Mouse (Mus musculus): Measurements from ENCODE around the gene Stx3. TPM values are rescaled to one million over a fixed set of nuclear protein-coding genes. Genes with fewer than 3 reads are reported as not detected.

The Stx3 gene
- polyA plus RNA-seq, 1 experiment from 2014 or later = 9.8 TPM

- H3K36me3 ChIP-seq (replicated peaks) = no peaks in the 10 kb centered on the region
- H3K27me3 ChIP-seq (replicated peaks; ENCODE audit: low read depth, poor library complexity, severe bottlenecking) = no peaks in the 10 kb centered on the region
- 73% methylated on average over 4 of the region's 4 CpGs for WGBS
- H3K27ac ChIP-seq (replicated peaks) = no peak overlapping the region
- DNase-seq (ENCODE audit: low spot score) = no peak
- peaks cover 9% of the 10 kb centered on the region for H3K4me1 ChIP-seq
- no peaks in the 10 kb centered on the region for H3K9me3 ChIP-seq
- no peak overlapping the region for H3K4me3 ChIP-seq
These were observed 52.8 kb downstream of the Stx3 start for GRCm38 (mm10) chr19:11766413-11766812.

GRCm38 (mm10) chr19:11765059-11765458 is 54.1 kb downstream of the Stx3 start:
- DNase-seq (ENCODE audit: low spot score) = no peak

GRCm38 (mm10) chr19:11747298-11747697 is 71.9 kb downstream of the Stx3 start, which contains the start of gene Gif:
Gene Gif, plus strand, starts transcription at chr19:11747554.
- no peak within 1 kb of the TSS for H3K4me3 ChIP-seq
- 84% methylated on average over 2 of the region's 2 CpGs for WGBS
- no peaks in the 10 kb centered on the region for H3K36me3 ChIP-seq (replicated peaks)
- no peak for DNase-seq (ENCODE audit: low spot score)
- H3K27me3 ChIP-seq (replicated peaks; ENCODE audit: low read depth, poor library complexity, severe bottlenecking) = no peaks in the 10 kb centered on the region
- no peaks in the 10 kb centered on the region for H3K4me1 ChIP-seq
- H3K9me3 ChIP-seq = no peaks in the 10 kb centered on the region
- no peak within 1 kb of the TSS for H3K27ac ChIP-seq (replicated peaks)

More at GRCm38 (mm10) chr19:11765059-11765458, 54.1 kb downstream of the Stx3 start:
- Histone ChIP-seq H3K4me3 (no peak overlapping the region), H3K27ac (replicated peaks) (no peak overlapping the region), H3K9me3 (no peaks in the 10 kb centered on the region), H3K36me3 (replicated peaks) (no peaks in the 10 kb centered on the region), H3K27me3 (replicated peaks; ENCODE audit: low read depth, poor library complexity, severe bottlenecking) (no peaks in the 10 kb centered on the region), H3K4me1 (no peaks in the 10 kb centered on the region)
- WGBS = 86% methylated on average over 3 of the region's 3 CpGs

GRCm38 (mm10) chr19:11745680-11746079 is 73.5 kb downstream of the Stx3 start:
- no peaks in the 10 kb centered on the region for H3K36me3 ChIP-seq (replicated peaks)
- no peak overlapping the region for H3K27ac ChIP-seq (replicated peaks)
- no peaks in the 10 kb centered on the region for H3K9me3 ChIP-seq
- DNase-seq (ENCODE audit: low spot score) = no peak
- no peaks in the 10 kb centered on the region for H3K27me3 ChIP-seq (replicated peaks; ENCODE audit: low read depth, poor library complexity, severe bottlenecking)
- no peak overlapping the region for H3K4me3 ChIP-seq
- no peaks in the 10 kb centered on the region for H3K4me1 ChIP-seq

- WGBS = 53% methylated on average over 1 of the region's 1 CpGs
- H3K36me3 ChIP-seq (replicated peaks) = no peaks in the 10 kb centered on the region
- DNase-seq (ENCODE audit: low spot score) = no peak
- no peaks in the 10 kb centered on the region for H3K4me1 ChIP-seq
- H3K27me3 ChIP-seq (replicated peaks; ENCODE audit: low read depth, poor library complexity, severe bottlenecking) = no peaks in the 10 kb centered on the region
- no peak overlapping the region for H3K27ac ChIP-seq (replicated peaks)
- H3K4me3 ChIP-seq = no peak overlapping the region
- H3K9me3 ChIP-seq = no peaks in the 10 kb centered on the region
These were observed 82.7 kb downstream of the Stx3 start for GRCm38 (mm10) chr19:11736455-11736854.

- Histone ChIP-seq H3K9me3 (no peaks in the 10 kb centered on the region), H3K4me1 (no peaks in the 10 kb centered on the region), H3K27me3 (replicated peaks; ENCODE audit: low read depth, poor library complexity, severe bottlenecking) (no peaks in the 10 kb centered on the region), H3K27ac (replicated peaks) (no peak overlapping the region), H3K36me3 (replicated peaks) (no peaks in the 10 kb centered on the region), H3K4me3 (no peak overlapping the region)
- no peak for DNase-seq (ENCODE audit: low spot score)
- WGBS = 88% methylated on average over 1 of the region's 1 CpGs
These were observed 88.9 kb downstream of the Stx3 start for GRCm38 (mm10) chr19:11730278-11730677.

GRCm38 (mm10) chr19:11727304-11727703 is 91.9 kb downstream of the Stx3 start:
- no peak overlapping the region for H3K4me3 ChIP-seq
- no peak for DNase-seq (ENCODE audit: low spot score)
- 88% methylated on average over 5 of the region's 5 CpGs for WGBS
- H3K9me3 ChIP-seq = no peaks in the 10 kb centered on the region
- no peaks in the 10 kb centered on the region for H3K36me3 ChIP-seq (replicated peaks)
- H3K27ac ChIP-seq (replicated peaks) = no peak overlapping the region
- no peaks in the 10 kb centered on the region for H3K27me3 ChIP-seq (replicated peaks; ENCODE audit: low read depth, poor library complexity, severe bottlenecking)
- H3K4me1 ChIP-seq = no peaks in the 10 kb centered on the region

GRCm38 (mm10) chr19:11725915-11726314 is 93.3 kb downstream of the Stx3 start:
- Histone ChIP-seq H3K27me3 (replicated peaks; ENCODE audit: low read depth, poor library complexity, severe bottlenecking) (no peaks in the 10 kb centered on the region), H3K9me3 (no peaks in the 10 kb centered on the region), H3K36me3 (replicated peaks) (no peaks in the 10 kb centered on the region), H3K4me1 (no peaks in the 10 kb centered on the region), H3K27ac (replicated peaks) (no peak overlapping the region), H3K4me3 (no peak overlapping the region)
- WGBS = 87% methylated on average over 2 of the region's 2 CpGs
- DNase-seq (ENCODE audit: low spot score) = no peak

Other genes starting within 250 kb of the Stx3 start
- gene Ms4a6d, start 214.6 kb downstream of the Stx3 start, polyA plus RNA-seq (2016; fragmentation: Nextera tagmentation; extraction: Ambion mirVana) = 0.89 and 1.7 TPM in 2 replicates
- gene Ms4a2, start 195.7 kb downstream of the Stx3 start, polyA plus RNA-seq (2016; fragmentation: Nextera tagmentation; extraction: Ambion mirVana) = not detected in 2 replicates
- 0.21 and 0.31 TPM in 2 replicates for gene Ms4a3, start 178.6 kb downstream of the Stx3 start, polyA plus RNA-seq (2016; fragmentation: Nextera tagmentation; extraction: Ambion mirVana)
- not detected in 2 replicates for gene Oosp2, start 158.8 kb downstream of the Stx3 start, polyA plus RNA-seq (2016; fragmentation: Nextera tagmentation; extraction: Ambion mirVana)
- gene Oosp1, start 128.3 kb downstream of the Stx3 start, polyA plus RNA-seq (2016; fragmentation: Nextera tagmentation; extraction: Ambion mirVana) = not detected in 2 replicates
- not detected in 2 replicates for gene Oosp3, start 122.3 kb downstream of the Stx3 start, polyA plus RNA-seq (2016; fragmentation: Nextera tagmentation; extraction: Ambion mirVana)
- gene Gif, start 71.8 kb downstream of the Stx3 start, polyA plus RNA-seq (2016; fragmentation: Nextera tagmentation; extraction: Ambion mirVana) = not detected in 2 replicates
- gene Mrpl16, start 49.0 kb downstream of the Stx3 start, polyA plus RNA-seq (2016; fragmentation: Nextera tagmentation; extraction: Ambion mirVana) = 58.5 and 59.5 TPM in 2 replicates
- not detected in 2 replicates for gene Olfr1417, start 19.8 kb upstream of the Stx3 start, polyA plus RNA-seq (2016; fragmentation: Nextera tagmentation; extraction: Ambion mirVana)
- not detected in 2 replicates for gene Olfr1418, start 41.7 kb upstream of the Stx3 start, polyA plus RNA-seq (2016; fragmentation: Nextera tagmentation; extraction: Ambion mirVana)
- not detected in 2 replicates for gene Olfr1419, start 55.7 kb upstream of the Stx3 start, polyA plus RNA-seq (2016; fragmentation: Nextera tagmentation; extraction: Ambion mirVana)
- gene Olfr1420, start 67.2 kb upstream of the Stx3 start, polyA plus RNA-seq (2016; fragmentation: Nextera tagmentation; extraction: Ambion mirVana) = not detected in 2 replicates
- gene Patl1, start 93.0 kb upstream of the Stx3 start, polyA plus RNA-seq (2016; fragmentation: Nextera tagmentation; extraction: Ambion mirVana) = 23.4 and 23.6 TPM in 2 replicates
- gene Osbp, start 146.5 kb upstream of the Stx3 start, polyA plus RNA-seq (2016; fragmentation: Nextera tagmentation; extraction: Ambion mirVana) = 2.8 and 3.5 TPM in 2 replicates
- 0.04 and 0.09 TPM in 2 replicates for gene Olfr1423, start 221.9 kb upstream of the Stx3 start, polyA plus RNA-seq (2016; fragmentation: Nextera tagmentation; extraction: Ambion mirVana)
- gene Olfr1424, start 243.3 kb upstream of the Stx3 start, polyA plus RNA-seq (2016; fragmentation: Nextera tagmentation; extraction: Ambion mirVana) = not detected in 2 replicates

All from embryonic facial prominence, embryonic 10.5 days (tissue).